Mouse (Mus musculus): ENCODE data around the gene Fads6. TPM values are rescaled to one million over a fixed set of nuclear protein-coding genes. Genes with fewer than 3 reads are reported as not detected.
A peak's percentile ranks its signal among the peaks of the same experiment; 100 is the strongest.

The Fads6 gene
- total and polyA plus RNA-seq, 2 experiments from 2014 or later, result 1.6 to 10.2 TPM

DNA sequence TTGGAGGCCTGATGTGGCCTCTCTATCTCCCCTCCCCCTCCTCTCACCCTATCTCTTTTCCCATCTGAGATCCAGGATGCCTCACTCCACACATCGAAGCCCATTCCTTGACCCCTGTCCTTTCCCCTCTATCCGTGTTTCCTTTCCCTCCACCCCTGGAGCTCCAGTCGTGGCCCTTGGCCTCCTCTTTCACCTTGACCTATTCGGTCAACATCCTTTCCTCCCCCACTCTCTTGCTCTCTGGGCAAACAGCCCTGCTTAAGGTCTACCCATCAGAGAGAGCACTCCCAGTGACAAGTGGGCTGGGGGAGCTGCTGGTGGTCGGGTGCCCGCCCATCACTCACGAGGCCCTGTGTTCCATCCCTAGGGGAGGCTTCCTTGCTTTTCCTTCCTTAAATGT is 23.7 kb downstream of the Fads6 start:
- TF ChIP-seq CTCF (IDR thresholded peaks at IDR 0.05), result no peak
- ATAC-seq (ENCODE audit: low FRiP score), result no peak
- H3K9me3 ChIP-seq (ENCODE audit: low read length), result no peaks in the 10 kb centered on the region
- H3K27ac ChIP-seq (ENCODE audit: low read depth, low read length), result no peak overlapping the region
- no peak for DNase-seq (ENCODE audit: low spot score)
- H3K36me3 ChIP-seq (ENCODE audit: insufficient read depth, low read length), result peaks cover 18% of the 10 kb centered on the region
- H3K27me3 ChIP-seq (ENCODE audit: insufficient read depth, low read length), result peaks cover 2% of the 10 kb centered on the region; the same call in 1 of the 2 replicates
- WGBS, result 79% methylated on average over 7 of the region's 7 CpGs
- H3K9ac ChIP-seq (replicated peaks; ENCODE audit: low read length, poor library complexity, severe bottlenecking), result no peak overlapping the region
- no peak overlapping the region for H3K4me3 ChIP-seq (ENCODE audit: low read depth, low read length)
- H3K4me2 ChIP-seq (ENCODE audit: low read depth, low read length, poor library complexity, severe bottlenecking), result no peak overlapping the region
- peaks cover 21% of the 10 kb centered on the region for H3K4me1 ChIP-seq (ENCODE audit: insufficient read depth, low read length)

DNA sequence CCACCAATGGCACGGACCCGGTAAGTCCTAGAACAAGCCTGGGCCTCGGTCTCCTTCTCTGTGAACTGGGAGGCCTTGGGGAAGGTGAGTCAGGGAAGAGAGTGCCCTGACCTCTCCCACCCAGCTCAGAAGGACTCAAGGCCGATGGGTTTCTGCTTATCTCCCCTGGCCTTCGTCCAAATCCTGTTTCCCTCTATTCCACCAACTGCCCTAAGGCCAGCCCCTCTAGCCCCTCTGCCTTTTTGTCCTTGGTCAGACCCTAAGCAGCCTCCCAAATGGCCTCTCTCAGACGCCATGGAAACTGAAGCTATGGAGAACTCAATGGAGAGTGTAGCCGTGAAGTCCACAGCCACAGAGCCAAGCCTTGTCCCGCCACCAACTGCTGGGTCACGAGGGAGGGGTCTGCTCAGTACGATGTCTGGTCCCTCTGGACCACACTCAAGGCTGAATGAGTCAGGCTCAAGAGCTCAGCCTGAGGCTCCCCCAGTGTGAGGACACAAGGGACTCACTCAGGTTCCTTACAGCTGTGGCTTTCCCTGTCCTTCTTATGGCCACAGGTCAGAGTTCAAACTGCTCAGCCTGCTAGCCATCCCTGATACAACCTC is 24.5 kb downstream of the Fads6 start:
- Histone ChIP-seq H3K4me3 (ENCODE audit: low read depth, low read length) (no peak overlapping the region), H3K9me3 (ENCODE audit: low read length) (no peaks in the 10 kb centered on the region), H3K36me3 (ENCODE audit: insufficient read depth, low read length) (peaks cover 25% of the 10 kb centered on the region), H3K9ac (replicated peaks; ENCODE audit: low read length, poor library complexity, severe bottlenecking) (no peak overlapping the region), H3K27me3 (ENCODE audit: insufficient read depth, low read length) (peaks cover 10% of the 10 kb centered on the region), H3K27ac (ENCODE audit: low read depth, low read length) (no peak overlapping the region), H3K4me2 (ENCODE audit: low read depth, low read length, poor library complexity, severe bottlenecking) (no peak overlapping the region), H3K4me1 (ENCODE audit: insufficient read depth, low read length) (peaks cover 20% of the 10 kb centered on the region)
- no peak for ATAC-seq (ENCODE audit: low FRiP score)
- WGBS, result 66% methylated on average over 10 of the region's 10 CpGs
- no peak for DNase-seq (ENCODE audit: low spot score)
- TF ChIP-seq CTCF (IDR thresholded peaks at IDR 0.05), result no peak

DNA sequence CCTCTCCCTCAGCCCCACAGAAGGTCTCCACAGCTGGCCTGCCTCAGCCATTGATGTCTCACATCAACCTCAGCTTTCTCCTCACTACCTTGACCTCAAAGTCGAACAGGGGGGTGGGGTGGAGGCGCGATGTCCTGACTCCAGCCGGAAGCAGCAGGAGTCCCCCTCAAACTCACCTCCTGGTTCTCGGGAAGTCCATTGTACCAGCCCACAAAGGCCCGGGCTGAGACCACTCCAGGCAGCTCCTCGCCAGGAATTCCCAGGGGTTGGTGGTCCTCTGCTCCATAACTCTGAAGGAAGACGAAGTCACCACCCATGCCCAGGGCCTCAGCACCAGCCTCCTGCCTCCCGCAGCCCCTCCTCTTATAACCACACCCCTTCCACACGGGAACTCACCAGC is 26.0 kb downstream of the Fads6 start:
- Histone ChIP-seq H3K36me3 (ENCODE audit: insufficient read depth, low read length) (peaks cover 26% of the 10 kb centered on the region), H3K27ac (ENCODE audit: low read depth, low read length) (no peak overlapping the region), H3K4me3 (ENCODE audit: low read depth, low read length) (no peak overlapping the region), H3K27me3 (ENCODE audit: insufficient read depth, low read length) (peaks cover 23% of the 10 kb centered on the region), H3K9ac (replicated peaks; ENCODE audit: low read length, poor library complexity, severe bottlenecking) (no peak overlapping the region), H3K4me1 (ENCODE audit: insufficient read depth, low read length) (peaks cover 23% of the 10 kb centered on the region), H3K4me2 (ENCODE audit: low read depth, low read length, poor library complexity, severe bottlenecking) (no peak overlapping the region), H3K9me3 (ENCODE audit: low read length) (no peaks in the 10 kb centered on the region)
- ATAC-seq (ENCODE audit: low FRiP score), result no peak
- WGBS, result 71% methylated on average over 10 of the region's 10 CpGs
- no peak for DNase-seq (ENCODE audit: low spot score)
- TF ChIP-seq CTCF (IDR thresholded peaks at IDR 0.05), result no peak

DNA sequence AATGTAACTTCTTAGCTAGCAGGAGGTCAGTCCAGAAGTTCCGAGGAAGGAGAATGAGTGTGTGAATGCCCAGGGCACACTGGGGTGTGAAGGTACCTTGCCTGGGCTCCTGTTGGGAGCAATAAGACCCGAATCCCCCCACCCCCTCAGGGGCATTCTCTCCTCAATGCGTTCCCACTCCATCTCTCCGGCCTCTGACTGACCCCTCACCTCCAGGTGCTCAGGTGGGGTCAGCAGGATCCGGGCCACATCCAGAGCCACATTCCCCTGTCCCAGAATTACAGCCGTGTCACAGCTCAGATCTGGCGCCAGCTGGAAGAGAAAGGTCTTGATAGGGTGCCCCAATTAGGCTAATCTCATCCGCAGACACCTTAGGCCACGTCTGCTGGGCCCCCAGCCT is 26.4 kb downstream of the Fads6 start:
- no peak for ATAC-seq (ENCODE audit: low FRiP score)
- Histone ChIP-seq H3K4me1 (ENCODE audit: insufficient read depth, low read length) (peaks cover 22% of the 10 kb centered on the region), H3K4me3 (ENCODE audit: low read depth, low read length) (no peak overlapping the region), H3K9me3 (ENCODE audit: low read length) (no peaks in the 10 kb centered on the region), H3K9ac (replicated peaks; ENCODE audit: low read length, poor library complexity, severe bottlenecking) (no peak overlapping the region), H3K36me3 (ENCODE audit: insufficient read depth, low read length) (peaks cover 26% of the 10 kb centered on the region), H3K4me2 (ENCODE audit: low read depth, low read length, poor library complexity, severe bottlenecking) (no peak overlapping the region), H3K27ac (ENCODE audit: low read depth, low read length) (no peak overlapping the region), H3K27me3 (ENCODE audit: insufficient read depth, low read length) (peaks cover 28% of the 10 kb centered on the region)
- no peak for TF ChIP-seq CTCF (IDR thresholded peaks at IDR 0.05)
- DNase-seq (ENCODE audit: low spot score), result no peak
- 85% methylated on average over 9 of the region's 9 CpGs for WGBS

DNA sequence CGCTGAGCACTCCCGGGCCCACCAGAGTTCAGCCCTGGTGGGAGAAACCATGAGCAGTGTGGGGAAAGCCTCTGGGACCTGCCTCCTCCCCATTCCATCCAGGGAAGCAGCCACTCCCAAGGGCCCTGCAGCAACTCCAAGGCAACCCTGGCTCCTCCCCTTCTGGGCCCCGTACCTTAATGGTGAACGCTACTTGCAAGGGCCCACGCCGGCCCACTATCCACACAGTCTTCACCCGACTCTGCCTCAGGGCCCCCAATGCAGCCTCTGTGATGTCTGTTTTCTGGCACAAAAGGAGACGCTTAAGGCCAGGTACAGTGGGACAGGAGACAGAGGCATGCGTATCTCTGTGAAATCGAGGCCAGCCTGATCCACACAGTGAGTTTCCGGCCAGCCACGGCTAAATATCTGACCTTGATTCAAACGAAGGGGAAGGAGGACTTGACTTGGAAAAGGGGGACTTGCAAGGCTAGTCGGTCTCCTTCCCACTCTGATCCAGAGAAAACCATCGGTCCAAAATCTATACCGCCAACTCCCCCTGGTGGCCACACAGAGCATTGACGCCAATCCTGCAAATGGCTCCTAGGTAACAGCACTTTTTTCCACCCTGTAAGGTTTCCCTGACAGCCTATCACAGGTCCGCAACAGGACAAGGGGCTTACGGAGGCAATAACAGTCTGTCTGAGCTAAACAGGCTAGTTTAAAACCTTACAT is 27.2 kb downstream of the Fads6 start:
- H3K4me1 ChIP-seq (ENCODE audit: insufficient read depth, low read length), result peaks cover 15% of the 10 kb centered on the region
- 32% methylated on average over 19 of the region's 19 CpGs for WGBS
- H3K36me3 ChIP-seq (ENCODE audit: insufficient read depth, low read length), result peaks cover 26% of the 10 kb centered on the region
- H3K9me3 ChIP-seq (ENCODE audit: low read length), result no peaks in the 10 kb centered on the region
- H3K9ac ChIP-seq (replicated peaks; ENCODE audit: low read length, poor library complexity, severe bottlenecking), result no peak overlapping the region
- peak; percentile 97 for TF ChIP-seq CTCF (IDR thresholded peaks at IDR 0.05)
- H3K4me2 ChIP-seq (ENCODE audit: low read depth, low read length, poor library complexity, severe bottlenecking), result no peak overlapping the region
- no peak overlapping the region for H3K4me3 ChIP-seq (ENCODE audit: low read depth, low read length)
- H3K27me3 ChIP-seq (ENCODE audit: insufficient read depth, low read length), result peaks cover 35% of the 10 kb centered on the region
- H3K27ac ChIP-seq (ENCODE audit: low read depth, low read length), result no peak overlapping the region
- ATAC-seq (ENCODE audit: low FRiP score) (peak; percentile 43; the same call in 1 of the 2 replicates), DNase-seq (ENCODE audit: low spot score) (peak; percentile 88)

DNA sequence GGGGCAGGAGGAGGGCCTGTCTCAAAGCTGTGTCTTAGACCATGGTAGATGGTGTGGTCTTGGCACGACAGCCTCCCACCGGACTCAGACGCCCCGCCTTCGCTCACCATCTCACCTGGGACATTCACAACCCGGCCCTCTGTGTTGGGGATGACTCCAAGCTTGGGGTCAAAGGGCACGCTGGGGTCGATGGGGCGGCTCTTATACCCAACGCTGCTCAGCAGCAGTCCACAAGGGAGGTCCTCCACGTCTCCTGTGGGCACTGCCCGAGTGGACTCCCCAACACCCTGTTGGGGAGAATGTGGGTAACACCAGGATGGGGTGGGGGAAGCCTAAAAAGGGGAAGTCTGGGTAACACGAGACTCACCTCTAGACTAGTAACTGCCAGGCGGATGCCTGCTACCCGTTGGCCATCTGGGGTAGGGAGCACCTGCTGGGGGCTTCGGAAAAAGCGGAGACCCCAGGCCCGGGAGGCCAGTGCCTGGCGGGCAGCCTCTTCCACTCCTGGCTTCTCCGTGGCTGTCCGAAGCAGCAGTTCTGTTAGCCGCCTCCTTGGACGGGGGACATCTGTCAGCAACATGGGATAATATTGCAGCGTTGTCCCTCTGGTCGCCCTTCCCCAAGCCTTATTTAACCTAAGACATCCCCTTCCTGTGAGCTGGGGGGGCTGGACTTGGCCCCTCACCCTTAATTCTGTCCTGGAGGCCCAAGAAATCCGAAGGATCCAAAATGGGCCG is 28.0 kb downstream of the Fads6 start:
- H3K4me2 ChIP-seq (ENCODE audit: low read depth, low read length, poor library complexity, severe bottlenecking), result no peak overlapping the region
- no peak for ATAC-seq (ENCODE audit: low FRiP score)
- no peak overlapping the region for H3K4me3 ChIP-seq (ENCODE audit: low read depth, low read length)
- H3K4me1 ChIP-seq (ENCODE audit: insufficient read depth, low read length), result peaks cover 10% of the 10 kb centered on the region; the same call in 1 of the 2 replicates
- no peak for TF ChIP-seq CTCF (IDR thresholded peaks at IDR 0.05)
- H3K9me3 ChIP-seq (ENCODE audit: low read length), result no peaks in the 10 kb centered on the region
- H3K9ac ChIP-seq (replicated peaks; ENCODE audit: low read length, poor library complexity, severe bottlenecking), result no peak overlapping the region
- peaks cover 26% of the 10 kb centered on the region for H3K36me3 ChIP-seq (ENCODE audit: insufficient read depth, low read length)
- H3K27me3 ChIP-seq (ENCODE audit: insufficient read depth, low read length), result peaks cover 42% of the 10 kb centered on the region
- no peak for DNase-seq (ENCODE audit: low spot score)
- WGBS, result 90% methylated on average over 27 of the region's 27 CpGs
- no peak overlapping the region for H3K27ac ChIP-seq (ENCODE audit: low read depth, low read length)
